Mouse (Mus musculus) intestine, embryonic 15.5 days (tissue): ENCODE results near the gene Zkscan7. TPM values are rescaled to one million over a fixed set of nuclear protein-coding genes. Genes with fewer than 3 reads are reported as not detected.
"Not testable (repeated sequence)": the region's sequence is repeated elsewhere in the genome, so short reads cannot be mapped to it uniquely, and the experiment has no call there.

Source experiments
- ATAC-seq: fragments of 200-750 bp; cut with Nextera tagmentation; 2 replicates; pipeline ENCODE4 v1.8.0; 2017; ENCODE audit warnings: moderate TSS enrichment, moderate library complexity
- H3K27ac ChIP-seq: fragments of 300-500 bp; sonication (generic); 2 replicates; pipeline ENCODE4 v1.5.1; 2015; ENCODE audit warnings: mild to moderate bottlenecking, inconsistent platforms
- H3K27me3 ChIP-seq: fragments of 300-500 bp; sonication (generic); replicated peaks from 2 replicates; pipeline ENCODE4 v1.6.1; 2015; ENCODE audit warnings: inconsistent platforms
- H3K36me3 ChIP-seq: fragments of 300-500 bp; sonication (generic); 2 replicates; pipeline ENCODE4 v1.6.1; 2015; ENCODE audit warnings: inconsistent platforms
- H3K4me1 ChIP-seq: fragments of 300-500 bp; sonication (generic); replicated peaks from 2 replicates; pipeline ENCODE4 v1.6.1; 2015; ENCODE audit warnings: inconsistent platforms
- H3K4me2 ChIP-seq: fragments of 300-500 bp; sonication (generic); replicated peaks from 2 replicates; pipeline ENCODE4 v1.6.1; 2015; ENCODE audit warnings: mild to moderate bottlenecking, inconsistent platforms
- H3K4me3 ChIP-seq: fragments of 300-500 bp; sonication (generic); replicated peaks from 2 replicates; pipeline ENCODE4 v1.5.1; 2015; ENCODE audit warnings: inconsistent platforms
- H3K9ac ChIP-seq: fragments of 300-500 bp; sonication (generic); 2 replicates; pipeline ENCODE4 v1.6.1; 2015; ENCODE audit warnings: inconsistent platforms
- H3K9me3 ChIP-seq: fragments of 300-500 bp; sonication (generic); 2 replicates; pipeline ENCODE4 v1.6.1; 2016; ENCODE audit warnings: inconsistent platforms
- WGBS: fragments of 180-500 bp; shearing (Covaris S2); methylation state at CpG from one replicate; pipeline ENCODE4 v1.1.7; 2015; 5-methylcytosine and 5-hydroxymethylcytosine counted together
- polyA plus RNA-seq: library from polyadenylated mRNA; unstranded; fragments of >200 nt; fragmentation: Nextera tagmentation; extraction: Ambion mirVana; gene quantifications from 2 replicates; pipeline ENCODE4 v1.2.1, GENCODE M21; 2015

Gene Zkscan7
- 2.8 and 3.4 TPM in 2 replicates for polyA plus RNA-seq

DNA sequence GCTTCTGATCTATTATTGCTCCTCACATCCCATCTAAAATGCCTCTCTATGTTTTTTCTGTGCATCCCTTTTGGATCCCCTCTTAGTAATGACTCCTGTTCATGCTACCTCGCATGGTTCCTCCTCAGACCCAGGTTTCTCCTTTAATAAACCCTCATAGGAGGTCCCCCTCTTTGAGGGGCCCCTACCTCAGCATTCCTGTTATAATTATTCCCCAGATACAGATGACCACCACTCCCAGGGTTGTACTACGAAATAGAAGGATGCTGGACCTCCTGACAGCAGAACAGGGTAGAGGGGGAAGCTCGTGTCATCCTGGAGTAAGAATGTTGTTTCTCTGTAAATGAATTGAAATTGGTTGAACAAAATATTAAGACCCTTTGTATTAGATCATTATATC is at the start of gene Zkscan7:
Gene Zkscan7 (plus strand): TSS at position 301 of the 400 bp plus-strand sequence.
- Histone ChIP-seq H3K9ac (no peak within 1 kb of the TSS), H3K4me3 (peak within 1 kb of the TSS; percentile 71), H3K27ac (no peak within 1 kb of the TSS), H3K36me3 (no peaks in the 10 kb centered on the region), H3K4me1 (0 out of 2 replicates have a peak, but pooled peaks cover 4% of the 10 kb centered on the region), H3K9me3 (no peaks in the 10 kb centered on the region), H3K27me3 (no peaks in the 10 kb centered on the region), H3K4me2 (peak within 1 kb of the TSS; percentile 75)
- no peak for ATAC-seq
- 82% methylated on average over 3 of the region's 3 CpGs for WGBS

DNA sequence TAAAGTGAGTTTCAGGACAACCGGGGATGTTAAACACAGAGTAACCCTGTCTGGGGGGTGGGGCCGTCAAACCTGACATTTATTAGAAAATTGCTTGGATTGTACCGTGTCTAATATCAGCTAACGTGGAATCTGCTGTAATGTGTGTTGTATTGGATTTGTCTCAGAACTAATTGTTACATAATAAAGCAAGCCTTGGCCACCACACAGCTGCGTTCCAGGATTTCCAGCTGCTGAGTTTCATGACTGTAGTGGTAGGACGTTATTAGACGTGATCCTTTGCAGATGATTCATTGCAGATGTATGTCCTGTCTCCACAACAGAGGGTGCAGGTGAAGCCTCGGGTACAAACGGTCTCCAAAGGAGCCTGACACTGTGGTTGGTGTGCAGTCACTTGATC is 49.4 kb upstream of the Zkscan7 start:
- H3K27me3 ChIP-seq, result no peaks in the 10 kb centered on the region

DNA sequence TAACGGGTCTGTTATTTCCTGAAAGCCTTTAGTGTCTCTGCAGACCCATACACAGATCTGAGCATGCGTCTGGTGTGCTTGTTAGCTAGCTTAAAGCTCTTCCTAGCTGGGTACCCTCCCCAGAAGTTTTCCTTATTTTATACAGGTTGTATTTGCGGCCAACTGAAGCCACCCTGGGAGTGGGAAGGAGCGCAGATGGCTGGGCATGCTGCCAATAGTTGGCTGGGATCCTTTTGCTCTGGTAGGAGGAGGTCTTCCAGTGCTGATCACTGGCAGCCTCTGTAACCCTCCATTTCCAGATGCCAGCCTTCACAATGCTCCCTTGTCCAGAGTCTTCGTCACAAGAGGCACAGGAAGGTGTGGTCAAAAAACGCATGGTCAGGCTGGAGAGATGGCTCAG is 48.7 kb upstream of the Zkscan7 start:
- Histone ChIP-seq H3K27me3 (no peaks in the 10 kb centered on the region), H3K36me3 (no peaks in the 10 kb centered on the region), H3K4me3 (no peak overlapping the region), H3K4me2 (no peak overlapping the region), H3K9me3 (no peaks in the 10 kb centered on the region), H3K4me1 (peaks cover 11% of the 10 kb centered on the region), H3K27ac (peak overlapping the region; percentile 22; the same call in 1 of the 2 replicates), H3K9ac (no peak overlapping the region)
- WGBS, result 51% methylated on average over 6 of the region's 6 CpGs
- peak; percentile 86 for ATAC-seq

More for the DNA sequence above, 49.4 kb upstream of the Zkscan7 start:
- Histone ChIP-seq H3K27ac (no peak overlapping the region), H3K4me3 (no peak overlapping the region), H3K9ac (no peak overlapping the region), H3K4me1 (peaks cover 11% of the 10 kb centered on the region), H3K4me2 (no peak overlapping the region), H3K9me3 (no peaks in the 10 kb centered on the region), H3K36me3 (no peaks in the 10 kb centered on the region)
- 72% methylated on average over 9 of the region's 9 CpGs for WGBS
- ATAC-seq, result no peak

DNA sequence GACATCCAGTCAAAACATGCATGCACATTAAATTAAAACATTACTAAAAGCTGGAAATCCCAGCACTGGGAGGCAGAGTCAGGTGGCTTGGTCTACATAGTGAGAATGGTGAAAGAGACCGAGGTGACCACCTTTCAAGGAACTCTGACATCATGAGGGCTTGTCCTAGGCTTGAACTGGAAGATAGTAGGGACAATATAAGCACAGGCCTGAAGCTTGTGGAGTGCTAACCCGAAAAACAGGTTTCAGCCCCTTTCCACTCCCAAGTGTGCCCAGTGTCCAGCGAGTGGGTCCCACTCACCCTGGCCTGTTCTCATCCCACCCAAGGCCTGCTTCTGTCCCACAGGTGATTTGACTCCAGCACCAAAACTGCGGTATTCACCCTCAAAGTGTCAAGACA is 48.3 kb upstream of the Zkscan7 start:
- H3K4me1 ChIP-seq, result peaks cover 11% of the 10 kb centered on the region
- no peak overlapping the region for H3K4me3 ChIP-seq
- peak overlapping the region; percentile 22; the same call in 1 of the 2 replicates for H3K27ac ChIP-seq
- H3K9me3 ChIP-seq, result no peaks in the 10 kb centered on the region
- no peaks in the 10 kb centered on the region for H3K27me3 ChIP-seq
- WGBS, result 76% methylated on average over 4 of the region's 4 CpGs
- ATAC-seq, result peak; percentile 53; the same call in 1 of the 2 replicates
- H3K36me3 ChIP-seq, result no peaks in the 10 kb centered on the region
- no peak overlapping the region for H3K9ac ChIP-seq
- H3K4me2 ChIP-seq, result no peak overlapping the region

DNA sequence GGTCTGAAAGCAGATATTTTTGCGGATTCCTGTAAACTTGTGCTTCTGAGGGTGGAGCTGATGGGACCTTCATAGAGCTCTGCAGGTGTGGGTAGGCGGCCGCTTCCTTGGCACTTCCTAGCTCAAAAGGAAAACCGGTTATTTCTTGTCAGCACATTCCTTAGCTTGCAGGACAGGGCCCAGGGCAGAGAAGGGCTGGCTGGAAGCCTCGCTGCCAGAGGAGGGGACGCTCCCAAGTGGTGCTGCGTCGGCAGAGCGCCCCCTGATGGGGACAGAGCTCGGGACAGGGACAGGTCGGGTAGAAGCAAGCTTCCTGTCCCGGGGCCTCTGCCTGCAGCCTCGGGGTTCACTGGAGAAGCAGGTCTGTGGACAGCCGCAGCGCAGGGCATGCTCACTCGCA is 47.8 kb upstream of the Zkscan7 start:
- H3K36me3 ChIP-seq, result no peaks in the 10 kb centered on the region
- peak; percentile 77 for ATAC-seq
- H3K4me2 ChIP-seq, result 0 out of 2 replicates have a peak overlapping the region, but pooled peaks have one; percentile 9
- H3K4me3 ChIP-seq, result no peak overlapping the region
- no peaks in the 10 kb centered on the region for H3K9me3 ChIP-seq
- no peak overlapping the region for H3K9ac ChIP-seq
- H3K27me3 ChIP-seq, result no peaks in the 10 kb centered on the region
- H3K4me1 ChIP-seq, result peaks cover 11% of the 10 kb centered on the region
- 26% methylated on average over 16 of the region's 16 CpGs for WGBS
- no peak overlapping the region for H3K27ac ChIP-seq

DNA sequence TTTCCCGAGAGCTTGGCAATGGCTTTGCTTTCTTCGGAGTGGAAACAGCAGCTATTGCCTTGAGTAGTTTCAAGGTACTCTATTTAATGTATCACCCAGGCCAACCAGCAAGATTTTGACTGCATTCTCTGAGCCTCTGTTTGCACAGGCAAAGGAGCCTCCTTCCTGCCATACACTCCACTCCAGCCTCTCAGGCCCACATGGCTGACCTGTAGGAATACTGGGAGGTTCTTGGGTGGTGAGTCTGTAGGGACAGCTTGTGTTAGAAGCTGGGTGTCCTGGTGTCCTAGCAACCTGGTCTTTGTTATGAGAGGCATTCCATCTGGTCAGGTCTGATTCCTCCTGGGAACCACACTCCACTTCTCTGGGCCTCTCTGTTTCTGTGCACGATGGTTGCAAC is 41.7 kb upstream of the Zkscan7 start, which contains the start of gene Gm35549:
Gene Gm35549 (minus strand): TSS at position 276 of the 400 bp plus-strand sequence.
- ATAC-seq, result no peak

DNA sequence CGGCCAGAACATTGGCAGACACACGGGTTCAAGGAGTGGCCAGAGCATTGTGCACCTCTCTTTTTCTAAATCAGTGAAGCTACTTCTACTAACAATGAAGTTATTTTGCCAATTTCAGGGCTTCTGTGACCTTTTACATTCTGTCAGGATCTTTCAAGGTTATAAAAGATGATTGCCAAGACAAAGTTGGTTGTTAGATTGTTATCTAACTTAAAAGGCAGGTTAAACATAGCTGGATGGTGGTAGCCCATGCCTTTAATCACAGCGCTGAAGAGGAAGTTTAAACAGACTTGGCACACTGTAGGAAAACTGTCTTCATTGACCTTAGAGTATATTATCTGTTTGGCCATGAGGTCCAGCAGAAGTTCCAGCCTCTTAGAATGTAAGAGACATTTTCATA is 39.9 kb upstream of the Zkscan7 start:
- Histone ChIP-seq H3K36me3 (peaks cover 19% of the 10 kb centered on the region; the same call in 1 of the 2 replicates), H3K27ac (no peak overlapping the region), H3K9ac (no peak overlapping the region), H3K4me1 (no peaks in the 10 kb centered on the region), H3K4me2 (no peak overlapping the region), H3K4me3 (no peak overlapping the region), H3K9me3 (no peaks in the 10 kb centered on the region), H3K27me3 (no peaks in the 10 kb centered on the region)
- no peak for ATAC-seq
- 78% methylated on average over 3 of the region's 3 CpGs for WGBS

More for the DNA sequence above, 41.7 kb upstream of the Zkscan7 start, which contains the start of gene Gm35549:
- 78% methylated on average over 3 of the region's 3 CpGs for WGBS
- Histone ChIP-seq H3K4me2 (no peak within 1 kb of the TSS), H3K36me3 (0 out of 2 replicates have a peak, but pooled peaks cover 3% of the 10 kb centered on the region), H3K4me3 (no peak within 1 kb of the TSS), H3K27ac (no peak within 1 kb of the TSS), H3K9me3 (no peaks in the 10 kb centered on the region), H3K9ac (no peak within 1 kb of the TSS), H3K4me1 (no peaks in the 10 kb centered on the region), H3K27me3 (no peaks in the 10 kb centered on the region)

DNA sequence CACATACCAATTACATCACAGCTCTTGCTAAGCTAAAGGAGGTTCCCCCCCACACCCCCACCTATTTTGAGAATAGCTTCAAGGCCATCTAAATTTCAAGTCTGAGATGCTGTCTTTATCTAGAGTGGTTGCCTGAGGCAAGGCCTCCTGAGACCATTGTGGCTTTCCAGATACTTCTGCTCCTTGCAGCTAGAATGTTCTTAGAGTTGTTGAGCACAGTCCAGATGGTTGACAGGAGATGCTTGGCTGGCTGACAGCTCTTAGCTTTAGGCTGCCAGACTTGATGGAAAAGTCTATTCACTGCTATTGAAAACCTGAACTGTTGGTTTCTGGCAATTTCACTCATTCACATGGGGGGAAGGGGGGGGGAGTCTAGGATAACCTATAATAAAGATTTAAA is 39.3 kb upstream of the Zkscan7 start:
- no peaks in the 10 kb centered on the region for H3K27me3 ChIP-seq
- no peak overlapping the region for H3K4me2 ChIP-seq
- ATAC-seq, result no peak
- H3K27ac ChIP-seq, result no peak overlapping the region
- no peak overlapping the region for H3K4me3 ChIP-seq
- peaks cover 22% of the 10 kb centered on the region; the same call in 1 of the 2 replicates for H3K36me3 ChIP-seq
- no peaks in the 10 kb centered on the region for H3K4me1 ChIP-seq
- no peak overlapping the region for H3K9ac ChIP-seq
- H3K9me3 ChIP-seq, result no peaks in the 10 kb centered on the region

DNA sequence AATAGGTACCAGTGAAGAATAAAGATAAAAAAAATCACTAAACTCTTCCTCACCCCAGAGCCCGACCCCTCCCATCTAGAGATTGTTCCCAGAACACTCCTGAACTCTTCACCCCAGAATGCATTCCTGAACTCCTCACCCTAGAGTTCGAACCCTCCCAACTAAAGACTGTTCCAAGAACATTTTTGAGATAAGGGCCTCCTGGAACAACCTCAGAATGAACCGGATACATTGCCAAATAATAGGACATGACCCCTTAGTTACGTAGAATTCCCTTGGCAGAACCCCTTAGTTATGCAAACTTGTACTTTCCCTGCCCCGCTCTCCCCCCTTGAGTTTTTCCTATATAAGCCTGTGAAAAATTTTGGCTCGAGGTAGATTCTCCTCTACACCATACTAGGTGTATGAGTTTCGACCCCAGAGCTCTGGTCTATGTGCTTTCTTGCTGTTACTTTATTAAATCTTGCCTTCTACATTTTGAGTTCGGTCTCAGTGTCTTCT is 37.6 kb upstream of the Zkscan7 start:
- WGBS, result 82% methylated on average over 7 of the region's 8 CpGs
- H3K27ac ChIP-seq, H3K4me2 ChIP-seq, H3K9ac ChIP-seq, ATAC-seq, H3K9me3 ChIP-seq, H3K27me3 ChIP-seq, H3K4me3 ChIP-seq, H3K4me1 ChIP-seq: not testable (repeated sequence)
- H3K36me3 ChIP-seq, result peaks cover 39% of the 10 kb centered on the region

DNA sequence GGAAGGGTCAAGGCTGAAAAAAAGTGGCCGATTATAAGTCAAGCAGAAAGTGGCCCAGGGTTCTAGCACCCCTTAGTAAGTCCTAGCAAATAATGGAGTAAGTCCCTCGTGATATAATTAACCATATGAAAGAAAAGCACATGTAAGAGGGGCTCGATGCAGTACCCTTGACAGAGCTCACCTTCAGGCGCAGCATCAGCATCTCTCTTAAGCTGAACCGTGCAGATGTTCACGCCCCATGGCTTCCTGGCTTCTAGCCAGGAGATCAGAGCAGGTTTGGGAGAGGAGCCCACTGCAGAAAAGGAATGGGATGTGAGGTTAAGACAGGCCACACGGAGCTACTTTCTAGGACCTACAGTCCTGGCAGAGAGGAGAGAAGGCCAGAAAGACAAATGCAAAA is 31.0 kb upstream of the Zkscan7 start:
- H3K9me3 ChIP-seq, result peaks cover 1% of the 10 kb centered on the region; the same call in 1 of the 2 replicates
- no peaks in the 10 kb centered on the region for H3K27me3 ChIP-seq
- no peak overlapping the region for H3K4me3 ChIP-seq
- H3K4me1 ChIP-seq, result no peaks in the 10 kb centered on the region
- no peak for ATAC-seq
- H3K9ac ChIP-seq, result no peak overlapping the region
- no peak overlapping the region for H3K27ac ChIP-seq
- peaks cover 86% of the 10 kb centered on the region for H3K36me3 ChIP-seq
- 90% methylated on average over 7 of the region's 7 CpGs for WGBS
- H3K4me2 ChIP-seq, result no peak overlapping the region

DNA sequence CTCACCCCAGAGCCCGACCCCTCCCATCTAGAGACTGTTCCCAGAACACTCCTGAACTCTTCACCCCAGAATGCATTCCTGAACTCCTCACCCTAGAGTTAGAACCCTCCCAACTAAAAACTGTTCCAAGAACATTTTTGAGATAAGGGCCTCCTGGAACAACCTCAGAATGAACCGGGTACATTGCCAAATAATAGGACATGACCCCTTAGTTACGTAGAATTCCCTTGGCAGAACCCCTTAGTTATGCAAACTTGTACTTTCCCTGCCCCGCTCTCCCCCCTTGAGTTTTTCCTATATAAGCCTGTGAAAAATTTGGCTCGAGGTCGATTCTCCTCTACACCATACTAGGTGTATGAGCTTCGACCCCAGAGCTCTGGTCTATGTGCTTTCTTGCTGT is 30.3 kb upstream of the Zkscan7 start:
- not testable (repeated sequence) for H3K4me1 ChIP-seq, H3K27me3 ChIP-seq, H3K4me3 ChIP-seq, ATAC-seq, H3K9me3 ChIP-seq, H3K4me2 ChIP-seq, H3K27ac ChIP-seq, H3K9ac ChIP-seq
- WGBS, result 78% methylated on average over 3 of the region's 7 CpGs
- peaks cover 86% of the 10 kb centered on the region for H3K36me3 ChIP-seq

DNA sequence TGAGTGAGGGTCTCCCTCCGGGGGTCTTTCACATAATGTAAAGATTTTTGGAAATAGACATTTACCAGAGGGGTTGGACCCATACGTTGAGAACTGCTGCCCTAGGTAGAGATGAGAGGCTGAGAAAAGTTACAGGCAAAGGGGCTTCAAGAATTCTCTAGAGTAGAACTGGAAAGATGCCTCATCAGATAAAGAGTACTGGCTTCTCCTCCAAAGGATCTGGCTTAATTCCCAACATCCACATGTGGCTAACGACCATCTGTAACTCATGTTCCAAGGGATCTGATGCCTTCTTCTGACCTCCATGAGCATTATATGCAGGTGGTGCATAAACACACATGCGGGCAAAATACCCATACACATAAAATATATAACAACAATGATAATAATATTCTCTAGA is 29.9 kb upstream of the Zkscan7 start:
- no peak overlapping the region for H3K4me2 ChIP-seq
- ATAC-seq, result no peak
- WGBS, result 96% methylated on average over 4 of the region's 4 CpGs
- no peak overlapping the region for H3K9ac ChIP-seq
- H3K4me3 ChIP-seq, result no peak overlapping the region
- no peaks in the 10 kb centered on the region for H3K4me1 ChIP-seq
- H3K36me3 ChIP-seq, result peaks cover 86% of the 10 kb centered on the region
- no peaks in the 10 kb centered on the region for H3K27me3 ChIP-seq
- peaks cover 9% of the 10 kb centered on the region; the same call in 1 of the 2 replicates for H3K9me3 ChIP-seq
- no peak overlapping the region for H3K27ac ChIP-seq

DNA sequence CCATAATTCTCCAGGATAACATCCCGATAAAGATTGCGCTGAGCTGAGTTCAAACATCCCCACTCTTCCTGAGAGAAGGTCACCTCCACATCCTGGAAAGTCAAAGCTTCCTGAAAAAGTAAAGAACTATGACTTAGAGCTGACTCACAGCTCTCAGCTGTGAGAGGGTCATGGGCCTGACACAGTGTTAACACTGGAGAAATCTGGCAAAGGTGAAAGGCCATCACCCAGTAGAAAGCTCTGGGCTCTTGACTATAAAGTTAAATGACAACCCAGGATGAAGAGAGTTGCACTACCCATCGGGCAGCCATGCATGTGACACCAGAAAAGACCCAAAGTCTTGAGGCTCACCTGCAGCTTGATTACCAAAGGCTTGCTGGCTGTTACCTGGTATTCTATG is 28.8 kb upstream of the Zkscan7 start:
- over 99% methylated on average over 3 of the region's 3 CpGs for WGBS
- peaks cover 88% of the 10 kb centered on the region for H3K36me3 ChIP-seq
- H3K4me1 ChIP-seq, result no peaks in the 10 kb centered on the region
- no peak for ATAC-seq
- H3K4me3 ChIP-seq, result no peak overlapping the region
- no peaks in the 10 kb centered on the region for H3K27me3 ChIP-seq
- peaks cover 17% of the 10 kb centered on the region; the same call in 1 of the 2 replicates for H3K9me3 ChIP-seq
- H3K9ac ChIP-seq, result no peak overlapping the region
- H3K27ac ChIP-seq, result no peak overlapping the region
- no peak overlapping the region for H3K4me2 ChIP-seq
